Mouse (Mus musculus) T-cell, adult 66 days (primary cell): Measurements from ENCODE around the gene Zfp981. TPM values are rescaled to one million over a fixed set of nuclear protein-coding genes. Genes with fewer than 3 reads are reported as not detected.

Source experiments
- total RNA-seq, 2 experiments: library from RNA; stranded (reverse); gene quantifications; 3 replicates in 1 of 2; 4 replicates in 1 of 2; pipeline ENCODE4 v1.2.4; 2023

The Zfp981 gene
- total RNA-seq = 1 to 10 TPM in 1 of 2 experiments, not detected in 1; 2.3 TPM

DNA sequence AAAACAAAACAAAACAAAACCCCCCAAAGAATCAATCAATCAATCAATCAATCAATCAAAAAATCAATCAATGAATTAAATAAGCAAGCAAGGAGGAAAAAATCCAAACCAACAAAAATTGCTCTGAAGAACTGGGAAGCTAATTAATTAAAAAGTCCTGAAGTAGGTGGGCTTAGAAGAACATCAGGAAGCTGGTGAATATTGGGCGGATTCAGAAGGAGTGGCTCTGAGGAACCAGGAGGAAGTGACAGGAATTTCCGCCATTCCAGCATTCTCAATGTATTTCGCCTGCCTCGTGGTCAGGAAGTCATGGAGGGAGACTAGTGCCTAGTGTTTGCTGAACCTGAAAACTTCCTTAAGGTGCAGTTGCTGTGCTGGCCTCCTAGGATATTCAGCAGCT is at the start of gene Zfp981:
Gene Zfp981, plus strand, starts transcription at position 301 of the 400 bp plus-strand sequence.

Other genes with a start within 250 kb of the Zfp981 start
- gene Zfp992, start 53.0 kb upstream of the Zfp981 start, total RNA-seq = 1 to 10 TPM; 4.3 to 5.3 TPM
- 1 to 10 TPM; 2.1 to 3.8 TPM for gene Zfp993, start 108.9 kb downstream of the Zfp981 start, total RNA-seq